Comparison of ENCODE assay signal across 8 mouse cellular contexts in the genomic region with DNA sequence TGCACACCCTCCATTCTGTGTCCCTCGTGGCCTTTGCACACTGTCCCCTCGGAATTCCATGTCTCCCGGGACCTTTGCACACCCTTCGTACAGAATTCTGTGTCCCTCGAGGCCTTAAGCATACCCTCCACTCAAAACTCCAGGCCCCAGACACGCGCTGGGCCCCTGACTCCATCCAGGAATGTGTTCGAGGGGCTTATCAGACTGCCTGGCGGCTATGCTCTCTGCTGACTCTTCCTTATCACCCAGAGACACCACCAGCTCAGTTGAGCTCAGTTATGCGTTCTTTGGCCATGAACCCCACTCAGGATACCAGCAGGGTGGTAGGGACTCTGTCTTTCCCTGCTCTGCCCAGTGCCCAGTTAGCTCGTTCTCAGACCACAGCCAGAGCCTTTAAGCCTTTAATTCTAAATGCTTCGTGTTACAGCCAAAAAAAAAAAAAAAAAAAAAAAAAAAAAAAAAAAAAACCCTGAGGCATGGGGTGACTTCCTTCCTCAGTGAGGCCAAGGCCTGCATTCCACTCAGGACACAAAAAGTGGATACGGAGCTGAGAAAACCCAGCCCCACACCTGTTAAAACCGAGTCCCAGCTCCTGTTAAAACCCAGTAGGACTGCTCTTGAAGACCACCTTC. TPM values are rescaled to one million over a fixed set of nuclear protein-coding genes. Genes with fewer than 3 reads are reported as not detected.
DNase-seq lines count a peak whose midpoint lies in the region; ATAC-seq and TF ChIP-seq lines count a peak whose summit lies in the region.

No protein-coding gene starts in this region.

- ATAC-seq in heart, embryonic 15.5 days (replicated peaks; ENCODE audit: insufficient number of reproducible peaks, insufficient read depth, low FRiP score, low read depth), result no peak
- ATAC-seq in intestine, embryonic 14.5 days (replicated peaks; ENCODE audit: low FRiP score, low TSS enrichment, low read depth), result no peak
- no peak for ATAC-seq in midbrain, postnatal 0 days (ENCODE audit: low FRiP score)
- no peak for ATAC-seq in granulocyte monocyte progenitor cell, adult 5-6 weeks (replicated peaks; ENCODE audit: poor library complexity, severe bottlenecking)

- H3K4me2 ChIP-seq in heart, embryonic 15.5 days, result peak overlapping the region; percentile 90
- peak overlapping the region; percentile 77 for H3K4me2 ChIP-seq in intestine, embryonic 14.5 days (ENCODE audit: low read length)
- peak overlapping the region; percentile 91 for H3K4me2 ChIP-seq in midbrain, postnatal 0 days (ENCODE audit: low read depth, low read length, poor library complexity, severe bottlenecking)

- WGBS in heart, embryonic 15.5 days, result 21% methylated on average over 14 of the region's 14 CpGs
- 47% methylated on average over 14 of the region's 14 CpGs for WGBS in intestine, embryonic 14.5 days
- 54% methylated on average over 14 of the region's 14 CpGs for WGBS in midbrain, postnatal 0 days

- H3K9me3 ChIP-seq in heart, embryonic 15.5 days (replicated peaks), result no peaks in the 10 kb centered on the region; the same call in 1 of the 2 replicates
- H3K9me3 ChIP-seq in intestine, embryonic 14.5 days (ENCODE audit: control insufficient read depth, low read length), result no peaks in the 10 kb centered on the region
- no peaks in the 10 kb centered on the region for H3K9me3 ChIP-seq in midbrain, postnatal 0 days (ENCODE audit: low read length)

- H3K36me3 ChIP-seq in heart, embryonic 15.5 days, result no peaks in the 10 kb centered on the region
- no peaks in the 10 kb centered on the region for H3K36me3 ChIP-seq in intestine, embryonic 14.5 days (ENCODE audit: control insufficient read depth, insufficient read depth, low read length)
- no peaks in the 10 kb centered on the region for H3K36me3 ChIP-seq in midbrain, postnatal 0 days (ENCODE audit: insufficient read depth, low read length)

- H3K9ac ChIP-seq in heart, embryonic 15.5 days, result peak overlapping the region; percentile 88
- peak overlapping the region; percentile 67; the same call in 1 of the 2 replicates for H3K9ac ChIP-seq in intestine, embryonic 14.5 days (ENCODE audit: low read length)
- 0 out of 2 replicates have a peak overlapping the region, but pooled peaks have one; percentile 83 for H3K9ac ChIP-seq in midbrain, postnatal 0 days (replicated peaks; ENCODE audit: low read length, poor library complexity, severe bottlenecking)

- intact Hi-C loops in heart, postnatal 10 days (cut with DNase I), result loop anchor here (2.0 kb wide), 1 partner anchor 67 kb away; no protein-coding TSS in a partner anchor

- no peaks in the 10 kb centered on the region for H3K27me3 ChIP-seq in heart, embryonic 15.5 days
- no peaks in the 10 kb centered on the region for H3K27me3 ChIP-seq in intestine, embryonic 14.5 days (replicated peaks; ENCODE audit: control insufficient read depth, insufficient read depth, low read length)
- no peaks in the 10 kb centered on the region for H3K27me3 ChIP-seq in midbrain, postnatal 0 days (ENCODE audit: insufficient read depth, low read length)

- TF ChIP-seq CTCF in midbrain, postnatal 0 days (IDR thresholded peaks at IDR 0.05), result no peak

- no peak for DNase-seq in heart, postnatal 10 days
- DNase-seq in c-Kit-positive CD71-positive TER-119-negative erythroid progenitor cells, embryonic 14.5 days (ENCODE audit: low read depth), result peak; percentile 46
- no peak for DNase-seq in intestine, embryonic 14.5 days (ENCODE audit: low spot score)
- no peak for DNase-seq in midbrain, postnatal 0 days (ENCODE audit: low spot score)
- DNase-seq in right cerebral cortex, postnatal 36 days (ENCODE audit: low spot score in 2 of 2), result no peak
- no peak for DNase-seq in left cerebral cortex, adult 9 months (ENCODE audit: low spot score in 2 of 2)

- peak overlapping the region; percentile 93 for H3K4me3 ChIP-seq in heart, embryonic 15.5 days
- peak overlapping the region; percentile 86 for H3K4me3 ChIP-seq in intestine, embryonic 14.5 days (ENCODE audit: low read depth, low read length)
- H3K4me3 ChIP-seq in midbrain, postnatal 0 days (ENCODE audit: low read depth, low read length), result peak overlapping the region; percentile 85

- H3K4me1 ChIP-seq in heart, embryonic 15.5 days (replicated peaks), result peaks cover 47% of the 10 kb centered on the region
- peaks cover 17% of the 10 kb centered on the region for H3K4me1 ChIP-seq in intestine, embryonic 14.5 days (replicated peaks; ENCODE audit: control insufficient read depth, insufficient read depth, low read length)
- peaks cover 12% of the 10 kb centered on the region; the same call in 1 of the 2 replicates for H3K4me1 ChIP-seq in midbrain, postnatal 0 days (ENCODE audit: insufficient read depth, low read length)

- peak overlapping the region; percentile 76 for H3K27ac ChIP-seq in heart, embryonic 15.5 days
- H3K27ac ChIP-seq in intestine, embryonic 14.5 days (ENCODE audit: low read depth), result no peak overlapping the region
- no peak overlapping the region for H3K27ac ChIP-seq in midbrain, postnatal 0 days (ENCODE audit: low read depth, low read length)

RNA-seq across cellular contexts. Expression of gene Scarb1, which starts 0.7 kb away (rescaled TPM):
- polyA plus RNA-seq in heart, embryonic 15.5 days (2015; fragmentation: Nextera tagmentation; extraction: Ambion mirVana), result 54.8 and 68.1 TPM in 2 replicates
- 10 to 100 TPM; 62.6 to 73.8 TPM for total RNA-seq in heart, postnatal 10 days (2021)
- 47.6 and 50.8 TPM in 2 replicates for polyA plus RNA-seq in intestine, embryonic 14.5 days (2014; fragmentation: Nextera tagmentation; extraction: Ambion mirVana)
- 60.2 and 74.0 TPM in 2 replicates for total RNA-seq in midbrain, postnatal 0 days (2014; rRNA removed)
- polyA plus RNA-seq in midbrain, postnatal 0 days (2015; fragmentation: Nextera tagmentation; extraction: Ambion mirVana), result 57.7 and 57.9 TPM in 2 replicates
- total RNA-seq in granulocyte monocyte progenitor cell, adult 5-6 weeks (2014; fragmentation: Nextera tagmentation), result 80.2 and 145 TPM in 2 replicates
- total RNA-seq in granulocyte monocyte progenitor cell, adult 5-6 weeks (2017), result 49.0 and 53.9 TPM in 2 replicates

RNA-seq across cellular contexts. Expression of gene Gm10382, which starts 47.5 kb away (rescaled TPM):
- polyA plus RNA-seq in heart, embryonic 15.5 days (2015; fragmentation: Nextera tagmentation; extraction: Ambion mirVana), result 0.30 and 0.48 TPM in 2 replicates
- total RNA-seq in heart, postnatal 10 days (2021), result not detected
- polyA plus RNA-seq in intestine, embryonic 14.5 days (2014; fragmentation: Nextera tagmentation; extraction: Ambion mirVana), result 0.15 and 0.30 TPM in 2 replicates
- total RNA-seq in midbrain, postnatal 0 days (2014; rRNA removed), result not detected in 2 replicates
- polyA plus RNA-seq in midbrain, postnatal 0 days (2015; fragmentation: Nextera tagmentation; extraction: Ambion mirVana), result 0.67 and 0.83 TPM in 2 replicates
- total RNA-seq in granulocyte monocyte progenitor cell, adult 5-6 weeks (2014; fragmentation: Nextera tagmentation), result 0.96 TPM in 1 of 2 replicates, not detected in the other
- total RNA-seq in granulocyte monocyte progenitor cell, adult 5-6 weeks (2017), result 0.26 TPM in 1 of 2 replicates, not detected in the other

RNA-seq across cellular contexts. Expression of gene Ubc, which starts 48.4 kb away (rescaled TPM):
- 782 and 963 TPM in 2 replicates for polyA plus RNA-seq in heart, embryonic 15.5 days (2015; fragmentation: Nextera tagmentation; extraction: Ambion mirVana)
- total RNA-seq in heart, postnatal 10 days (2021), result 1,000 to 10,000 TPM in 1 of 2 experiments, 100 to 1,000 TPM in 1; 934 to 1,069 TPM
- polyA plus RNA-seq in intestine, embryonic 14.5 days (2014; fragmentation: Nextera tagmentation; extraction: Ambion mirVana), result 949 and 989 TPM in 2 replicates
- 915 and 958 TPM in 2 replicates for total RNA-seq in midbrain, postnatal 0 days (2014; rRNA removed)
- 1,268 and 1,306 TPM in 2 replicates for polyA plus RNA-seq in midbrain, postnatal 0 days (2015; fragmentation: Nextera tagmentation; extraction: Ambion mirVana)
- total RNA-seq in granulocyte monocyte progenitor cell, adult 5-6 weeks (2014; fragmentation: Nextera tagmentation), result 126 and 139 TPM in 2 replicates
- total RNA-seq in granulocyte monocyte progenitor cell, adult 5-6 weeks (2017), result 236 and 280 TPM in 2 replicates
